Mouse (Mus musculus): Measurements from ENCODE around the gene Arhgef19. TPM values are rescaled to one million over a fixed set of nuclear protein-coding genes. Genes with fewer than 3 reads are reported as not detected.

Arhgef19 gene
- total RNA-seq (2021) = 10 to 100 TPM; 20.7 TPM
- long read RNA-seq, experiment 1, partial matches to known transcripts = 2 of 26 reads
- long read RNA-seq, experiment 1, other reads (novel, unspliced or antisense) = 24 of 26 reads
- long read RNA-seq, experiment 2, partial matches to known transcripts = 3 of 28 reads
- long read RNA-seq, experiment 2, other reads (novel, unspliced or antisense) = 25 of 28 reads

GRCm38 (mm10) chr4:141239388-141240125, at the start of gene Arhgef19:
Gene Arhgef19, plus strand, starts transcription at chr4:141239499.
- intact Hi-C loops (cut with DNase I) = no loop called here
- DNase-seq = peak; percentile 89

- intact Hi-C loops (cut with DNase I) = no loop called here
- no peak for DNase-seq
Measured at GRCm38 (mm10) chr4:141191294-141191693, 48.0 kb upstream of the Arhgef19 start.

DNA sequence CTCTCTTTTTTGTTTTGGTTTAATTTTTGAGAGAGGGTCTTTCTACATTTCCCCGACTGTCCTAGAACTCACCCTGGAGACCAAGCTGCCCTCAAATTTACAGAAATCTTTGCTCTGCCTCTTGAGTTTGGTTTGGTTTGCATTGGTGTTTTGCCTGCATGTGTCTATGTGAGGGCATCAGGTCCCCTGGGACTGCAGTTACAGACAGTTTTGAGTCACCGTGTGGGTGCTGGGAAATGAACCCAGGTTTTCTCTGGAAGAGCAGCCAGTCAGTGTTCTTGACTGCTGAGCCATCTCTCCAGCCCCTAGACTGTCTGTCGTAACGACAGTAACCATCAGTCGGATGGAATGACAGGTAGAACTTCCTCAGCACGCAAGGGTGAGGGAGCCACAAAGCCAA, 44.7 kb upstream of the Arhgef19 start:
- intact Hi-C loops (cut with DNase I) = no loop called here
- DNase-seq = no peak

- no peak for DNase-seq
- intact Hi-C loops (cut with DNase I) = no loop called here
Measured at GRCm38 (mm10) chr4:141196981-141197685, 42.2 kb upstream of the Arhgef19 start.

DNA sequence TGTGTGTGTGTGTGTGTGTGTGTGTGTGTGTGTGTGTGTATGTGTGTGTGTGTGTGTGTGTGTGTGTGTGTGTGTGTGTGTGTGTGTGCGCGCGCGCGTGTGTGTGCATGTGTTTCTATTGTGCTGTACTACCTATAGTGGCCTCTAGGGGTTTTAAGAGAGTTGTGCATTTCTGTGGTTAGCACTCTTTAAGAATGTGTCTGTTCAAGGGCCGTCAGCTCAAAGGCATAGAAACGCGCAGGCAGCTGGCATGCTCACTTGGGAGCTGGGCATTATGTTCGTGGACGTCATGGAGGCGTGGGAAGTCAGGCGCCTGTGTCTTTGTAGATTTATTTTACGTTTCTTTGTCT, 41.6 kb upstream of the Arhgef19 start:
- no peak for DNase-seq
- intact Hi-C loops (cut with DNase I) = no loop called here

DNA sequence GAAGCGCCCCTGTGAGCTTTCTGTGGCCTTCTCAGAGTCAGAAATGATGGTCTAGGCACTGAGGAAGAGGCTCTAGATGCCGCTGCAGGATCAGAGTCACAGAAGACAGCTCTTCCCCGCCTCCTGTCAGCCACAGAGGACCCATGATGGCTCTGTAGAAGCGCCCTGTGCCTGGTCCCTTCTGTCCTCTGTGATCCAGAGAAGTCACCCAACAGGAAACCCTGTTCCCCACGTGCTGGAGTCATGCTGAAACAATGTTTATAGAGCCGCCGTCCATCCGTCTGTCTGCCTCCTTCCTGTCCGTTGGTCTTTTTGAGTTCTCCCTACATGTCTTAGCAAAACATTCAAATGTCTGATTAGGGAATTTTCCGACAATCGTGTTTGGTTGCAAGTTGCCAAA, 38.4 kb upstream of the Arhgef19 start:
- peak in 1 of 2 experiments; percentile 33 for DNase-seq
- intact Hi-C loops (cut with DNase I) = loop anchor here (5.0 kb wide), 1 partner anchor 54 kb away; the partner anchor contains the start of gene Fbxo42

GRCm38 (mm10) chr4:141202192-141202591, 37.1 kb upstream of the Arhgef19 start:
- intact Hi-C loops (cut with DNase I) = loop anchor here (2.0 to 5.0 kb wide), 2 partner anchors 55 to 161 kb away; partner anchors contain the start of gene Fbxo42

DNA sequence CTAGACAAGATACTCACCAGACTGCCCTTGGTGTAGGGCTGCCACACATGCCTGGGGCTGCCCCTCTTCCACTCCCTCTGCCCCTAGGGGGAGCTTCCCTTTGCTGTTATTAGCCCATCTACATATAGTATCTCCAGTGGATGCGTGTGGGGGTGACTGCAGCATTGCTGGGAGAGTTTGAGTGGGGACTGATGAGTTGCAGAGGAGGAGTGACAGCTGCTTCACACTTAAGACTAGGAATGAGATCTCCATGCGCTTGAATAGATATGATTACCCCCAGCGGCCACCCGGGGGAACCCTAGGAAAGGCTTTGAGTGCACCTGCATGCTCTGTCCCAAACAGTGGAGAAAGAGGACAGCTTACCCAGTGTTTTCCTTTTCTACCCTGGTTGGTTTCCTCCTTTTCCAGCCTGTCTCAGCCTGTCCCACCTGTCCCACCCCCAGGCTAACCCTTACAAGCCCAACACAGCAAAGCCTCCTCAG, 34.7 kb upstream of the Arhgef19 start:
- intact Hi-C loops (cut with DNase I) = loop anchor here (5.0 kb wide), 1 partner anchor 57 kb away; the partner anchor contains the start of gene Fbxo42

More at GRCm38 (mm10) chr4:141202192-141202591, 37.1 kb upstream of the Arhgef19 start:
- DNase-seq = no peak

GRCm38 (mm10) chr4:141207081-141207480, 32.2 kb upstream of the Arhgef19 start:
- intact Hi-C loops (cut with DNase I) = loop anchor here (2.0 kb wide), 1 partner anchor 62 kb away; no protein-coding TSS in a partner anchor

More for the DNA sequence above, 34.7 kb upstream of the Arhgef19 start:
- DNase-seq = peak; percentile 48 to 57

DNA sequence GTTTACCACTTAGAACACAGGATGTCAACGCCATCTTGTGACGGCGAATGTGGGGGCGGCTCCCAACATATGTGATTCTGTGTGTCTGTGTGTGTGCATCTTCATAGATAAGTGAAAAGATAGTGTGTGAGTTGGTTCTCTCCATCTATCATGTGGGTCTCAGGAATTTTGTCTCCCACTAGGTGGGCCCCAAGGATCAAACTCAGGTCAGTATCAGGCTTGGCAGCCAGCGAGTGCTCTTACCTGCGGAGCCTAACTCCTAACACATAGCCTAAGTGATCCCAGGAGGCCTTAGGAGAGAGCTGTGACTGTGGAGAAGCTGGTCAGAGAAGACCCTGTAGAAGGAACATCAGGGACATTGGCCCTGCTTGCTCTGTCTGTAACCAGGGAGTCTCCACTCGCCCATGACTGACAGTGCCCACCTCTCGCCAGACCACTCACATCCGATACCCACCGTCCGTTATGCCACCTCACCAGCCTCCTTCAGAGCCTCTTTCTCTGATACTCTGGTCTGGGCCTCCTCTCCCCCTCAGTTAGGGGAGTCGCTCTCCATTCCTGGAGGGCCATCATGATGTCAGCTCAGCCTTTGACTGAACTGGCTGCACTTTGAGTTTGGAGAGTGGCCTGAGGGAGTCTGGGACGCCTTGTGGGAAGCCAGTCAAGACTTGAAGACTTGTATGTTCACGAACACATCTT, 28.6 kb upstream of the Arhgef19 start:
- no peak for DNase-seq
- intact Hi-C loops (cut with DNase I) = loop anchor here (5.0 kb wide), 1 partner anchor 68 kb away; no protein-coding TSS in a partner anchor

More at GRCm38 (mm10) chr4:141207081-141207480, 32.2 kb upstream of the Arhgef19 start:
- DNase-seq = no peak

DNA sequence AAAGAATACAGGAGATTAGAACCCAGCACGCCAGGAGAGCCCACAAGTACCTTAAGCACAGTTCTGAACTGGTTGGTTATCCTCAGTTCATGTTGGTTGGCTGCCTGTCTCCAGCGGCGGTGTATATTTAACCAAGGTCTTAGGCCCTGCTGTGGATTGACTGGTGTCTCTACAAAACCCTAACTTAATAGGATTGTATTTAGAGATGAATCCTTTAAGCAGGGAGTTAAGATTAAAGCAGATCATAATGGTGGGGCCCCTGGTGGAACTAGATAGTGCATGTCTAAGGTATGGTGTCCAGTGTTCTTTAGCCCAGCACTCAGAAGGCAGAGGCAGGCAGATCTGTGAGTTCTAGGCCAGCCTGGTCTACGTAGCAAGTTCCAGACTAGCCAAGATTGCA, 27.7 kb upstream of the Arhgef19 start:
- no peak for DNase-seq
- intact Hi-C loops (cut with DNase I) = loop anchor here (5.0 kb wide), 1 partner anchor 69 kb away; no protein-coding TSS in a partner anchor

DNA sequence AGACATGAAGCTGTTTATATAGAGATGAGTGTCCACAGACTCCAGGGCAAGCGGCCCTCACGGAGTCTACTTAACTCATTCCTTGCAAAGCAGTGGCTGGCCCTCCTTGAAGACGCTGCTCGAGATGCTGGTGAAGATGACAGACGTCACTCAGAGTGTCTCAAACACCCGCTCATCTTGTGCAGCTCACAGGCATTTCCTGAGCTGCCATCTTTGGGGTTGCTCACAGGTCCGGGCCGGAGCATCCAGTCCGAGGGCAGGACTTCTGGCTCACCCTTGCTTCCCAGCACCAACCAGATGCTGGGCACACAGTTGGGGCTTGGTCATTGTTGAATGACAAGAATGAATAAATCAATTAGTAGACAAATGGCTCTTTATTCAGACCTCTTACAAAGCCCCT, 26.4 kb upstream of the Arhgef19 start:
- intact Hi-C loops (cut with DNase I) = loop anchor here (5.0 kb wide), 1 partner anchor 71 kb away; no protein-coding TSS in a partner anchor
- DNase-seq = no peak

DNA sequence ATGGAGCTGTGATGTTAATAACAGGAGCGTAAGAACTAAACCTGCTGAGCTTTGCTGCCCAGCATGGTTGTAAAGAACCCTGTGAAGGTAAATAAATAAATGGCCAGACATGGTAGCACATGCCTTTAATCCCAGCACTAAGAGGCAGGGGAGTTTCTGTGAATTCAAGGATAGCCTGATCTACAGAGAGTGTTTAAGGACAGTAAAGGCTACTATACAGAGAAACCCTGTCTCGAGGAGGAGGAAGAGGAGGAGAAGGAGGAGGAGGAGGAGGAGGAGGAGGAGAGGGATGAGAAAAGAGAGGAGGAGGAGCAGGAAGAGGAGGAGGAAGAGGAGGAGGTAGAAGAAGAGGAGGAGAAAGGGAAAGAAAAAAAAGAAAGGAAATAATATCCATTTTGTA, 26.0 kb upstream of the Arhgef19 start:
- intact Hi-C loops (cut with DNase I) = loop anchor here (5.0 kb wide), 1 partner anchor 71 kb away; no protein-coding TSS in a partner anchor
- no peak for DNase-seq

GRCm38 (mm10) chr4:141213770-141214336, 25.4 kb upstream of the Arhgef19 start, which contains the start of gene Rsg1:
Gene Rsg1, plus strand, starts transcription at chr4:141213956.
- peak; percentile 95 to 96 for DNase-seq
- intact Hi-C loops (cut with DNase I) = loop anchor here (5.0 kb wide), 1 partner anchor 72 kb away; no protein-coding TSS in a partner anchor

GRCm38 (mm10) chr4:141214337-141214851, 24.9 kb upstream of the Arhgef19 start:
- intact Hi-C loops (cut with DNase I) = loop anchor here (5.0 kb wide), 1 partner anchor 72 kb away; no protein-coding TSS in a partner anchor
- DNase-seq = no peak

DNA sequence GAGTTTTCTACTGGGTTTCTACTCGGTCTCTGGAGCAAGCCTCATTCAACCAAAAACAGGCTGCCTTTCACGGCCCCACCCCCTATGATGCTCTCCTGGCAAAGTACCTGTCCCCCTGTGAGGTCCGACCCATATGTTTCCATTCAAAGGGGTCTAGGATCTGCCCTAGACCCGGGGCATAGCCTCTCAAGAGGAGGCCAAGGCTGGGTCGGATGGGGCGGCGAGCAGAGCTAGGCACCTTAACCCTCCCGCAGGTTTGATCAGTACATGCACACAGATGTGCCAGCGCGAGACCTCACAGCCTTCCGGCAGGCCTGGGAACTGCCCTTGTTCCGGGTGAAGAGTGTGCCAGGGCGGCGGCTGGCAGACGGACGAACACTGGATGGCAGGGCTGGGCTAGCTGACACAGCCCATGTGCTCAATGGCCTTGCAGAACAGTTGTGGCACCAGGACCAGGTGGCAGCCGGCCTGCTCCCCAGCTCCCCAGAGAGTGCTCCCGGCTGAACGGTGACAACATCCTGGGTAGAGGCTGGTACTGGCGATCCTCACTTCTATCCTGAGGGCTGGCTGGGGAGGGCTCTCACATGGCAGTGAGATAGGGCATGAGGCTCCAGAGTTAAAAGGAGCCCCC, 19.6 kb upstream of the Arhgef19 start:
- no peak for DNase-seq
- intact Hi-C loops (cut with DNase I) = no loop called here

DNA sequence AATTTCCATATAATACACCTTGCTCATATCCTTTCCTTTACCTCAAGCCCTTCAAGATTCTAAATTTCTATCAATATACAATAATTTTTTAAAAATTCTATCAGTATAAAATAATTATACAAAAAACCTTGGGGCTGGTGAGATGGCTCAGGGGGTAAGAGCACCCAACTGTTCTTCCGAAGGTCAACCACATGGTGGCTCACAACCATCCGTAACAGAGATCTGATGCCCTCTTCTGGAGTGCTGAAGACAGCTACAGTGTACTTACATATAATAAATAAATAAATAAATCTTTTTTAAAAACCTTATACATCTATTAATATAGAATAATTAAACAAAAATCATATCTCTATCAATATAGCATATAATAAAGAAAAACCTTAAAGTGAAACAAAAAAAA, 17.5 kb upstream of the Arhgef19 start:
- no peak for DNase-seq
- intact Hi-C loops (cut with DNase I) = no loop called here

GRCm38 (mm10) chr4:141222752-141223151, 16.5 kb upstream of the Arhgef19 start:
- intact Hi-C loops (cut with DNase I) = no loop called here
- no peak for DNase-seq

DNA sequence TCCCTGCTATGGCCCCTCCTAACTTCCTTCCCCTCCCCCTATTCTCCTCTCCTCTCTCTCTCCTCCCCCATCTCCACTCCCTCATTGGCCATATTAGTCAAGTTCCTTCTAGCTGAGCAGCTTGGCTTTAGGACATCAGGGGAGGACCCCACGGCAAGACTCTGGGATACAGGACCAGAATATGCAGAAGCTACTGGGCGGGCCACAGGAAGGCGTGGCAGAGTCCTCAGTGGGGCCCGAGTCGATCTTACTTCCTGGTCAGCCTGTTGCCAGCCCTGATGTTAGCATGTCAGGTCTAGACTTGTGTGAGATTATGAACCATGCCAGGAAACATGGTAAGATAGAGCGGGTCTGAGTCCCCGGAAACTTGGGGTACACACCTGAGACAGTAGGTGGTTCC, 10.6 kb upstream of the Arhgef19 start:
- intact Hi-C loops (cut with DNase I) = no loop called here
- no peak for DNase-seq

Measured in heart, postnatal 14 days (tissue).